Mouse (Mus musculus) layer of hippocampus, adult 9-11 months (tissue): ENCODE measurements around the gene Gm43738.

Source experiments
- DNase-seq: peaks from one replicate; pipeline ENCODE4 v3.0.0; 2022

Gene Gm43738

GRCm38 (mm10) chr3:89100811-89101210, at the start of gene Gm43738:
Gene Gm43738, minus strand, starts transcription at chr3:89101099.
- no peak for DNase-seq

DNA sequence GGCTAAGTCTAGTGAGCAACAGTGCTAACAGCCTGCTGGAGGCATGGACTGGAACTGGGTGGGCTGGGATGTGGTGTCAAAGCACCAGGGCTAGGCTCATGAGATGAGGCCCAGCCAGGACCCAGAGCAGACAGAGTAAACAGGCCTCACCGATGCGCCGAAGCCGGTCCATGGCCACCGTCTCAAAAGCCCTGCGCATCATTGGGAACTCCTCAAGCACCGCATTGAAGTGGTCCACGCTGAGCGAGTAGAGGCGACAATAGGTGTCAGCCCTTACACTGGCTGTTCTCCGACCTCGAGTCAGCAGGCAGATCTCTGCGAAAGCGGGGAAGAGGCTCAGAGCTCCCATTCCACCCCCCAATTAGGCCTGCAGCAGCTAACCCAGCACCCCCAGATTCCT, 47.7 kb upstream of the Gm43738 start:
- no peak for DNase-seq

GRCm38 (mm10) chr3:89147979-89148311, 47.0 kb upstream of the Gm43738 start:
- DNase-seq, result no peak

DNA sequence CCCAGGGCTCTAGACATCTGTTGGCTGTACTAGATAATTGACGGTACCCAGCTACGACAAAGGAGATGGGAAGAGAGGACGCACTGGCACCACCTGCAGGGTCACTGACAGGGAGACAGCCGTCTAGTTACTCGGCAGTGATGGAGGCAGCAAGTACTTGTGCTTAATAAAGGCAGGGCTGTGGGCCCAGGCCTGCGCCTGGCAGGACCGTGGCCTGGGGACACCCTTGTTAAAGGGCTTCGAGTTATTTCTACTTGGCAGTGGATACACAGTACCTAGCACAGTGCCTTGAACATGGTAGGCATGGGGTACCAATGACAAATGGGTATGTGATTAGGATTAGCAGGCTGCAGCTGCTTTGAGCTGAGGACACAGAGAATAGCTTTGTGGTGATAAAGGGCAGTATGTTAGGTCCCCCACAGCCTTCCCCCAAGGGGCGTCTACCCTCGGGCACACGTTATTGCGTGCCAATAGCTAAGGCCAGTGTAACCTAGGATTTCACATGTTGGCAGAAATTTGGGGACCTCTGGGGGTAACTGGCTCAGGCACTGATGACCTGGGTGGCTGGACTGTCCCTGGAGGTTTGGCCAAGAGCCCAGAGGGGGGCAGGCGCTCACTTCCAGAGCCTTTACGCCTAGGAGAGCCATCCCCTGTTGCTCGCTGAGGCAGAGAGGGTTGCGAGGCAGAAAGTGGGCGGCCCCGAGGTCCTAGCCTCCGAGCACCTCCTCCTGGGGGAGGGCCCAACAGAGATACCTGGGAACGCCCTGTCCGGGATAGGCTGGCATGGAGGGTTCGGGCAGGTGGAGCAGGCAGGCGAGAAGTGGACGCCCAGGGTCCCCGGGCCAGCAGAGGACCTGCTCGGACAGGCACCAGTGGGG, 46.4 kb upstream of the Gm43738 start:
- DNase-seq, result no peak

GRCm38 (mm10) chr3:89145566-89145965, 44.7 kb upstream of the Gm43738 start:
- DNase-seq, result no peak

GRCm38 (mm10) chr3:89144821-89145220, 43.9 kb upstream of the Gm43738 start:
- no peak for DNase-seq

GRCm38 (mm10) chr3:89136365-89136764, 35.5 kb upstream of the Gm43738 start:
- DNase-seq, result no peak

- no peak for DNase-seq
Measured at GRCm38 (mm10) chr3:89135958-89136357, 35.1 kb upstream of the Gm43738 start, which contains the start of gene Pklr. Gene Pklr, plus strand, starts transcription at chr3:89136142.

DNA sequence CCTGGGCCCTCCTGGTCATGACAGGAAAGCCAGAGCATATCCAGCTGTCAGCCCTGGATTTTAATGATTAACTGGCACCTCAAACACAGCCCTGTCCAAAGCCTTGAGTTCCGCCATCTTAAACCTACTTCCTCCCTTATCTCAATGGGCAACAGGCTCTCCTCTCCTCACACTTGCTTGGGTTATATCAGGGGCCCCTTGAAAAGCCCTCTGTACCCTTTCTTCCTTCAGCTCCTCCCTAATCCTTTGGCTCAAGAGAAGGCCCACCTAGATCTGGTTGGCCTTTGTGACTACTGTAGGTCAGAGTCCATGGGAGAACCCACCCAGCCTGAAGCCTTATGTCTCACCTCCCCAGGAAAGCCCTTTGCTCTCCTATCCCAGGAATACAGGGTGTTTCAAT, 32.9 kb upstream of the Gm43738 start:
- no peak for DNase-seq

GRCm38 (mm10) chr3:89133063-89133450, 32.2 kb upstream of the Gm43738 start:
- no peak for DNase-seq

- DNase-seq, result peak; percentile 34
Measured at GRCm38 (mm10) chr3:89132285-89133062, 31.6 kb upstream of the Gm43738 start.

DNA sequence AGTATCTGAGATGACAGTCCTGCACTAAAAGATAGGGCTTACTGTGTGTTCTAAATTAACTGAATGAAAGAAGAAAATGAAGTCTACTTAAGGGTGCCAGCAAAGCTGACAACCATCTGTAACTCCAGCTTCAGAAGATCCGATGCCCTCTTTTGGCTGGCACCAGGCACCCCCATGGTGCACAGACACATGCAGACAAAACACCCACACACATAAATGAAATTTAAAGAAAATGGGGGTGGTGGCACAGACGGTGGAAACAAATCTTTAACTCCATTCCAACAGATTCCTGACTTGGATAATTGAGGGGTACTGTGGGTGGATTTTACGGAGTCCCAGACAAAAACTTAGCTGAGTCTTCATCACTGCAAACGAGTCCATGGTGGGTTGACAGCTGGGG, 30.9 kb upstream of the Gm43738 start:
- peak; percentile 82 for DNase-seq

- DNase-seq, result no peak
Measured at GRCm38 (mm10) chr3:89129908-89130307, 29.0 kb upstream of the Gm43738 start.

DNA sequence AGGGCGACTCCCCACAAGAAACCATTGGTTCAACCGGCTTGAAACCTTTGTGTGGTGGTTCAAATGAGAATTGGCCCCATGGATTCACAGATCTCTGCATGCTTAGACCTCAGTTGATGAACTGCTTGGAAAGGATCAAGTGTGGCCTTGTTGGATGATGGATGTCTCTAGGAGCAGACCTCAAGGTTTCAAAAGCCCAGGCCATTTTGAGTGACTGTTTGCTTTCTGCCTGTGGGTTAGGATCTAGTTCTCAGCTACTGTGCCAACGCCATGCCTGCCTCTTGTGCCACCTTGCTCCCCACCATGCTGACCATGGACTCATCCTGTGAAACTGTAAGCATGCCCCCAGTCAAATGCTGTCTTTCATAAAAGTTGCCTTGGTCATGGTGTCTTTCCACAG, 25.1 kb upstream of the Gm43738 start:
- DNase-seq, result no peak

GRCm38 (mm10) chr3:89124241-89124640, 23.3 kb upstream of the Gm43738 start:
- no peak for DNase-seq

GRCm38 (mm10) chr3:89123313-89123712, 22.4 kb upstream of the Gm43738 start:
- no peak for DNase-seq

GRCm38 (mm10) chr3:89115522-89115921, 14.6 kb upstream of the Gm43738 start:
- DNase-seq, result no peak

DNA sequence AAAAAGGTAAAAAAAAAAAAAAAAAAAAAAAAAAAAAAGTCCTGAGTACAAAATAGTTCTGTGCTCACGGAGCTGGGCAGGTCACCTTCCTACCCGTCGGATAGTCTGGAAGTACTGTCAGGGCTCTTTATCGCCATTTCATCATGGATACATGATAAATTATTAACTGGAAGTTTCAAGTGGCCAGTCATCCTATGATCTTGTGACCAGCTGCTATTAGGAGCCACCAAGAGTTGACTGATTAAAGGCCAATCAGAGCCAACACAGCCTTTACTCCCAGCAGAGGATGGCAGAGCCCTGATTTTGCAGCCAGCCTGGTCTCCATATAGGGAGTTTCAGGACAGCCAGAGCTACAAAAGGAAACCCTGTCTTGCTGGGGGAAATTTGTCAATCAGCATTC, 12.2 kb upstream of the Gm43738 start:
- no peak for DNase-seq

DNA sequence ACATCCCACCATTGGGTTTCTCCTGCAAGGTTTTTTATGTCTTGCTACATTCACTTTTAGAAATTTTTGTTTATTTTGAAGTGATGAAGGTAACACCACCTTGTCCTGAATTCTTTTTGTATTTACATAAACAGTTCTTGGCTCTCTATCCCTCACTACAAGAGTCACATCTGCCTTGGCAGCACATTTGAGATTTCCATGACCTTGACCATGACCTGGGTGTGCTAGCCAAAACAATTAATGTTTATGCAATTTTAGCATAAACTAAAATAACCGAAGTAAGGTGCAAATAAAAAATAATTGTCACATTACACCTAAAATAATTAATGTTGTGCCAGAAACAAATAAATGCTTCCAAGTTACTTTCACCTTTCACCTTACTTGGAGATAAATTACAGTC, 7.2 kb upstream of the Gm43738 start:
- no peak for DNase-seq

GRCm38 (mm10) chr3:89107545-89107944, 6.6 kb upstream of the Gm43738 start:
- DNase-seq, result no peak

DNA sequence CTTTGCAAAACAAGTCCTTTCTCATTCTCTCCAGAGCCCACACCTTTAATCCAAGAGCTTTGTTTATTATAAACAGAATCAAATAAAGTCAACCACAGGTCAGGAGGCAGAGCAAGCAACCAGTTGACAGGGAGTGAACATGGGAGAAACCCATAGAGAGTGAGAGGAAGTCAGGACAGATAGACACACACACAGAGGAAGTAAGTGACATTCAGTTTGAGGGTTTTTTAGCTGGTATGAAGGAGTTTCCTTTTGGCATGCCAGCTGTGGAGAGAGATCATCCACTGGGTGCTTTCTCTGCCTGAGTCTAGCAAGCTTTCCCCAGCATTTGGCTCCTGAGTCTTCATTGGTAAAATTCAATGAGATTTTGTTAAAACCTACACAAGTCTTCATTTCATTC, 6.0 kb upstream of the Gm43738 start:
- DNase-seq, result no peak

- DNase-seq, result no peak
Measured at GRCm38 (mm10) chr3:89103291-89103595, 2.3 kb upstream of the Gm43738 start.

- no peak for DNase-seq
Measured at GRCm38 (mm10) chr3:89102495-89103290, 1.8 kb upstream of the Gm43738 start.
